Mouse (Mus musculus): ENCODE measurements around the gene Tlr3.

The Tlr3 gene

DNA sequence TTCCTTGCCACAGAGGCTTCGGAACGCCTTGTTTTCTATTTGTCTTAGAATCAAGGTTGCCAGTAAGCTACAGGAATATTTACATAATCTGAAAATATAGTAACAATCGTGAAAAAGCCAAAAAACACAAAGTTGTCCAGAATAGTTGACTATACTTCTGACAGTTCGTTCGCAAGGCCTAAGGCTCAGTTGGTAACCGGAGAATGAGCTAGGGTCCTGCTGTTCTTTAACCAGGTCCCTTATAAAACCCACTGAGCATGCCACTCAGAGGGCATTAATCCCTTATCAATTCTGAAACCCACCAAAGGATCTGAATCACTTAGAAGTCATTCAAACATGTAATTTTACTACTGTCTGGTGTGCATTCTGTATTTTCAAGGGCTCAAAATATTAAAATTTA, 55.1 kb downstream of the Tlr3 start:
- no peak for DNase-seq (ENCODE audit: low spot score in 2 of 2)
